Mouse (Mus musculus) stomach, embryonic 15.5 days (tissue): ENCODE data around the gene Atp2a1. TPM values are rescaled to one million over a fixed set of nuclear protein-coding genes. Genes with fewer than 3 reads are reported as not detected.

Experiments used
- ATAC-seq: fragments of 200-750 bp; cut with Nextera tagmentation; 2 replicates; pipeline ENCODE4 v1.8.0; 2017; ENCODE audit warnings: low read depth, moderate number of reproducible peaks, moderate TSS enrichment; ENCODE audit not compliant: insufficient read depth, low FRiP score
- H3K27ac ChIP-seq: fragments of 300-500 bp; sonication (generic); 2 replicates; pipeline ENCODE4 v1.5.1; 2015; ENCODE audit warnings: mild to moderate bottlenecking, inconsistent platforms
- H3K27me3 ChIP-seq: fragments of 300-500 bp; sonication (generic); replicated peaks from 2 replicates; pipeline ENCODE4 v1.6.1; 2015; ENCODE audit warnings: inconsistent platforms
- H3K36me3 ChIP-seq: fragments of 300-500 bp; sonication (generic); 2 replicates; pipeline ENCODE4 v1.6.1; 2015; ENCODE audit warnings: inconsistent platforms
- H3K4me1 ChIP-seq: fragments of 300-500 bp; sonication (generic); 2 replicates; pipeline ENCODE4 v1.6.1; 2015; ENCODE audit warnings: inconsistent platforms
- H3K4me2 ChIP-seq: fragments of 300-500 bp; sonication (generic); 2 replicates; pipeline ENCODE4 v1.6.1; 2015; ENCODE audit warnings: mild to moderate bottlenecking, inconsistent platforms
- H3K4me3 ChIP-seq: fragments of 300-500 bp; sonication (generic); replicated peaks from 2 replicates; pipeline ENCODE4 v1.5.1; 2015; ENCODE audit warnings: inconsistent platforms
- H3K9ac ChIP-seq: fragments of 300-500 bp; sonication (generic); 2 replicates; pipeline ENCODE4 v1.6.1; 2015; ENCODE audit warnings: inconsistent platforms
- H3K9me3 ChIP-seq: fragments of 300-500 bp; sonication (generic); 2 replicates; pipeline ENCODE4 v1.6.1; 2016; ENCODE audit warnings: inconsistent platforms
- WGBS: fragments of 180-500 bp; shearing (Covaris S2); methylation state at CpG from one replicate; pipeline ENCODE4 v1.1.7; 2015; 5-methylcytosine and 5-hydroxymethylcytosine counted together
- polyA plus RNA-seq: library from polyadenylated mRNA; unstranded; fragments of >200 nt; fragmentation: Nextera tagmentation; extraction: Ambion mirVana; gene quantifications from 2 replicates; pipeline ENCODE4 v1.2.1, GENCODE M21; 2015

Gene Atp2a1
- polyA plus RNA-seq, 1 experiment from 2014 or later: 1.7 TPM

DNA sequence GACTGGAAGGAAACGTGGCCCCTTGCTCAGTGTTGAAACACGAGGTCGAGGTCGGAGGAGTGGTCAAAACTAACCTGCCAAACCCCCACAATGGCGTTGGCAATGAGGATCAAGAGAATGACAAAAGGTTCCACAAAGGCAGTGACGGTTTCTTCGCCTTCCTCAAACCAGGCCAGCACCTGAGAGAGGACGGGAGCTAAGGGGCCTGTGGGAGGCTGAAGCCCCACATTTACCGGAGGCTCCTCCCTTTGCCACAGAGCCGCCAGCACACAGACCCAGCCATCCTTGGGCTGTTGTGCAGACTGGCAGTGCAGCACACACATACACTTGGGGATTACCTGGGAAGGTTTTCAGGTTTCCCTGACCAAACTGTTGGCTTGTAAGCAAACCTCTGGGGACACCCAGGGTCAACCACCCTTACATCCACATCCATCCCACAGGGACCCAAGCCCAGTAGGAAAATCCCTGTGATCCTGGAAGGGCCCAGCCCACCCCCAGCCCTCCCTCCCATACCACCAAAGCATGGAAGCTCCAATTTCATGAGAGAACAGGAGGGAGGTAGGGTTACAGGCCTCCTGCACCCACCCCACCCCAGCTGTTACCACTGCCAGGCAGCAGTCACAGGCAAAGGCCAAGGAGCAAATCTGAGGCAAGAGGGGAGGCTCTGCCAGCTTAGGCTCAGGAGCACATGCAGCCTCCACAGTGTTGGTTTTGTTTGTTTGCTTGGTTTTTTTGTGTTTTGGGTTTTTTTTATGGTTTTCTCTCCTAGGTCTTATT, 2.1 kb downstream of the Atp2a1 start:
- no peak for ATAC-seq
- peaks cover 14% of the 10 kb centered on the region for H3K4me1 ChIP-seq
- no peak overlapping the region for H3K27ac ChIP-seq
- 48% methylated on average over 10 of the region's 10 CpGs for WGBS
- H3K27me3 ChIP-seq: no peaks in the 10 kb centered on the region
- H3K4me2 ChIP-seq: no peak overlapping the region
- H3K4me3 ChIP-seq: no peak overlapping the region
- no peaks in the 10 kb centered on the region for H3K9me3 ChIP-seq
- no peak overlapping the region for H3K9ac ChIP-seq
- no peaks in the 10 kb centered on the region for H3K36me3 ChIP-seq

DNA sequence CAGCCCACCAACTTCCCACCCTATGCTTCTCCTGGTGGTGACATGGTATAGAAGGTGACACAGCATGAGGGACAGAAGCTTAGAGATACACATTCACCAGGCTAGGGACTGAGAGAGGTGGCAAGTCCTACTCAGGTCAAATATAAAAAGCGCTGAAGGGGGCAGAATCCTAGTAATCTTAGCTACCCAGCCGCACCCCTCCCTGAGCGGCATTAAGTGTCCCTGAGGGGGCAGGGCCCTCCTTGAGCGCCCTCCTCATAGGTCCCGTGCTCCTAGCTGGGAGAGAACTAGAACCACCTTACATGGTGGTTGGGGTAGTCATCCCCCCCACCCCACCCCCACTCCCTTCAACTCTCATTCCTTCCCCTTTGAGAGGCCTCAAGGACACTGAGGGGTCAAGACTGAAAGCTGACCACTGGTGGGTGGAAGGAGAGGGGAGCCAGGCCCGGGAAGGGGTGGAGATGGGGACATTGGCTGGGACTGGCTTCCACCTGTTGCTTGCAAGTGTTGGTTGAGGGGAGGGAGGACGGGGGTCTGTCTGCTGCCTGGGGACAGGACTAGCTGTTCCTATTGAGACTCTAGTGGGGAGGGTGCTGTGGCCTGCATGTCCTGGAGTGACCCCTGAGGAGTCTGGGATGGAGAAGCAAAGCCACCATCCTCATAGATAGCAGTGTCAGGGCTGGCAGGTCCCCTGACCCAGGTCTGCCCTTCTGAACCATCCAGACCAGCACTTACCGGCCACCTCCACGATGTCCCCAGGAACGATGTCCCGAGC, 3.9 kb downstream of the Atp2a1 start:
- no peak overlapping the region for H3K27ac ChIP-seq
- no peak overlapping the region for H3K4me2 ChIP-seq
- H3K27me3 ChIP-seq: no peaks in the 10 kb centered on the region
- H3K36me3 ChIP-seq: no peaks in the 10 kb centered on the region
- WGBS: 79% methylated on average over 11 of the region's 11 CpGs
- peaks cover 2% of the 10 kb centered on the region; the same call in 1 of the 2 replicates for H3K4me1 ChIP-seq
- no peak; the same call in 1 of the 2 replicates for ATAC-seq
- no peak overlapping the region for H3K9ac ChIP-seq
- no peaks in the 10 kb centered on the region for H3K9me3 ChIP-seq
- no peak overlapping the region for H3K4me3 ChIP-seq

DNA sequence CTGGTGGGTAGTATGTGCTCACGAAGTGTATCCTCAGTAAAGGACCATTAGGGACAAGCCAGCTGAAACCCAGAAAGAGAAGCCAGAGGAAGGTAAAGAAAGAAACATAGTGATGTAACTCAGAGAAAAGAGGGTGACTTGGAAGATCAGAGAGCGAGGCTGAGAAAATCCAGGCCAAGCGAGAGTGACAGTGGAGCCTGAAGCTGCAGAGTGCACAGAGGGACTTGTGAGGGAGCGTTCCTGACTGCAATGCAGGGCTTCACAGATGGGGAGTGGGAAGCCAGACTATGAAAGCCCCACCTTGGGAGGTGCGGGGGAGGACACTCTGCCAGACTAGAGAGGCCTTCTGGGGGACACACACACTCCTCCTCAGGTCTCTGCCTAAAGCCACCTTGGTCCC, 4.7 kb downstream of the Atp2a1 start:
- H3K9ac ChIP-seq: no peak overlapping the region
- WGBS: 72% methylated on average over 5 of the region's 5 CpGs

GRCm38 (mm10) chr7:126456382-126457266, 6.3 kb downstream of the Atp2a1 start:
- Histone ChIP-seq H3K9me3 (no peaks in the 10 kb centered on the region), H3K4me2 (no peak overlapping the region), H3K27me3 (no peaks in the 10 kb centered on the region), H3K4me1 (no peaks in the 10 kb centered on the region), H3K9ac (no peak overlapping the region), H3K36me3 (no peaks in the 10 kb centered on the region), H3K27ac (no peak overlapping the region), H3K4me3 (no peak overlapping the region)
- no peak for ATAC-seq
- 81% methylated on average over 17 of the region's 17 CpGs for WGBS

More for the DNA sequence above, 4.7 kb downstream of the Atp2a1 start:
- Histone ChIP-seq H3K9me3 (no peaks in the 10 kb centered on the region), H3K36me3 (no peaks in the 10 kb centered on the region), H3K4me1 (no peaks in the 10 kb centered on the region), H3K4me2 (no peak overlapping the region), H3K27me3 (no peaks in the 10 kb centered on the region), H3K27ac (no peak overlapping the region), H3K4me3 (no peak overlapping the region)
- ATAC-seq: no peak

DNA sequence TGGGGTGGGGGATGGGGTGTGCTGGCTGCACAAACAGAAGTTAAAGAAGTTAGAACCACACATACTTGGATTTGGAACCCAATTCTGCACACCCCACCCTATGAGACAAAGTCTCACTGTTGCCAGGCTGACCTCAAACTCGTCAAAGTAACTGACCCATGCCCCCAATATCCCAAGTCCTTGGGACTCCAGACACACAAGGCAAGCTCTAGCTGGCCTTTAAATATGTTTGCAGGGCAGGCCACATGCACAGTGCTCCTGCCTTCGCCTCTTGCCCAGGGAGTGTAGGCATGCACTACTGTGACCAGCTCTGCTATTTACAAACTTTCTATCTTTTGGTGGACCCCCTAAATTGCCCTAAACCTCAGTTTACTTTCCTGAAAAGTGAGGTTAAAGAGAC, 7.7 kb downstream of the Atp2a1 start:
- H3K27ac ChIP-seq: no peak overlapping the region
- no peaks in the 10 kb centered on the region for H3K9me3 ChIP-seq
- no peak overlapping the region for H3K4me3 ChIP-seq
- no peak overlapping the region for H3K9ac ChIP-seq
- 72% methylated on average over 2 of the region's 2 CpGs for WGBS
- no peaks in the 10 kb centered on the region for H3K4me1 ChIP-seq
- H3K4me2 ChIP-seq: no peak overlapping the region
- H3K27me3 ChIP-seq: no peaks in the 10 kb centered on the region
- ATAC-seq: no peak
- no peaks in the 10 kb centered on the region for H3K36me3 ChIP-seq

- H3K4me3 ChIP-seq: no peak overlapping the region
- no peak overlapping the region for H3K27ac ChIP-seq
- H3K27me3 ChIP-seq: no peaks in the 10 kb centered on the region
- no peaks in the 10 kb centered on the region for H3K4me1 ChIP-seq
- 46% methylated on average over 7 of the region's 7 CpGs for WGBS
- H3K9ac ChIP-seq: no peak overlapping the region
- no peaks in the 10 kb centered on the region for H3K36me3 ChIP-seq
- no peaks in the 10 kb centered on the region for H3K9me3 ChIP-seq
- H3K4me2 ChIP-seq: no peak overlapping the region
- no peak for ATAC-seq
These were observed 9.0 kb downstream of the Atp2a1 start for GRCm38 (mm10) chr7:126453861-126454260.

DNA sequence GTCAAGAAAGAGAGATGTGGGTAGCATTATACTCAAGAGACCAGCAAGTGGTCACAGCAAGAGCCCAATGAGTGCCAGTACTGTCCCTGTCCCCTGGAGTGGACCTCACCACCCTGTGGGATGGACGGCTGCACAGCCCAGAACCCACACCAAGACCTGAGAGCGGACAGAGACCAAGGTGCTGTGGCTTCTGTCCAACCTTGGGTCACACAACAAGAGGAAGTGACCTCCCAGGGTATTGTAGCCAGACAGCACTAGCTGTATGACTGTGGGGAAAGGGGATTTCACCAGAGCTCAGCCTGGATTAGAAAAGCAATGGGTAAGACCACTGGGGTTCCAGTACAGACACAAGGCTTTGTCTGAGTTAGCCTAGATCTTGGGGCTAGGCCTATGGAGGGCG, 10.7 kb downstream of the Atp2a1 start:
- H3K4me1 ChIP-seq: no peaks in the 10 kb centered on the region
- no peaks in the 10 kb centered on the region for H3K27me3 ChIP-seq
- H3K4me3 ChIP-seq: no peak overlapping the region
- no peaks in the 10 kb centered on the region for H3K9me3 ChIP-seq
- WGBS: 94% methylated on average over 3 of the region's 3 CpGs
- H3K4me2 ChIP-seq: no peak overlapping the region
- H3K27ac ChIP-seq: no peak overlapping the region
- no peak overlapping the region for H3K9ac ChIP-seq
- no peak for ATAC-seq
- no peaks in the 10 kb centered on the region; the same call in 1 of the 2 replicates for H3K36me3 ChIP-seq

DNA sequence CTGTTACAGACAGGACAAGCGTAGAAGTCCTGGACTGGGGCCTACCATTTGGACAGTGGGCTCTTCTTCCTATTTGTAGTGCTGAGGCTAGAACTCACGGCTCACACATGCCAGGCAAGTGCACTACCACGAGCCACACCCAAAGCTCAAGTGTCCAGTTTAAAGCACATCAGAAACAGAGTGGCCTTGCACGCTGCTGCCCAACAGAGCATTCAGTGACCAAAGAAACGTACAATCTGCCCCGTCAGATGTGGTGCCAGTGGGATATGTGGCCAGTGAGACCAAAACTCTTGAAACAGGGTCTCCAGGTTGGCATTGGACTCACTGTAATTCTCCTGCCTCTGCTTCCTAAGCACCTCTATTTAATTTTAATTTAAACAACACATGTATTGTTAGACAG, 12.3 kb downstream of the Atp2a1 start:
- ATAC-seq: no peak
- H3K4me2 ChIP-seq: no peak overlapping the region
- H3K9me3 ChIP-seq: no peaks in the 10 kb centered on the region
- no peak overlapping the region for H3K9ac ChIP-seq
- no peak overlapping the region for H3K27ac ChIP-seq
- no peaks in the 10 kb centered on the region for H3K4me1 ChIP-seq
- no peak overlapping the region for H3K4me3 ChIP-seq
- WGBS: 84% methylated on average over 6 of the region's 6 CpGs
- H3K36me3 ChIP-seq: peaks cover 3% of the 10 kb centered on the region
- H3K27me3 ChIP-seq: no peaks in the 10 kb centered on the region

- H3K4me3 ChIP-seq: no peak overlapping the region
- no peaks in the 10 kb centered on the region for H3K27me3 ChIP-seq
- H3K4me2 ChIP-seq: no peak overlapping the region
- H3K36me3 ChIP-seq: peaks cover 3% of the 10 kb centered on the region
- no peak for ATAC-seq
- no peak overlapping the region for H3K27ac ChIP-seq
- H3K9ac ChIP-seq: no peak overlapping the region
- 90% methylated on average over 18 of the region's 18 CpGs for WGBS
- no peaks in the 10 kb centered on the region for H3K9me3 ChIP-seq
- H3K4me1 ChIP-seq: no peaks in the 10 kb centered on the region
These were observed 12.9 kb downstream of the Atp2a1 start for GRCm38 (mm10) chr7:126449991-126450390.

DNA sequence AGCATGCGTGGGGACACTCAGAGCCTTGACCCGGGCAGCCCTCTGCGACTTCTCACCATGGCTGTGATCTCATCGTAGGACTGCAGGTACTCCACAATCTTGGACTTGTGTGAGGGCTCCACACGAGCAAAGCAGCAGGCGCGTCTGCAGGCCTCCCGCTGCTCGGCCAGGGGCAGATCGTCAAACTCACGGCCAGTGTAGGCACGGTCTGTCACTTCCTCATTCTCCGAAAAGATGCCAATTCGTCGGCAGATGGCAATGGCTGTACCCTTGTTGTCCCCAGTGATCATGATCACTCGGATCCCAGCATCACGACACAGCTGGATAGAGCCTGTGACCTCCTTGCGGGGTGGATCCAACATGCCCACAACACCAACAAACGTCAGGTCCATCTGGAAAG, 14.4 kb downstream of the Atp2a1 start:
- Histone ChIP-seq H3K4me1 (no peaks in the 10 kb centered on the region), H3K27me3 (no peaks in the 10 kb centered on the region), H3K36me3 (peaks cover 10% of the 10 kb centered on the region), H3K27ac (no peak overlapping the region), H3K4me2 (no peak overlapping the region), H3K9me3 (no peaks in the 10 kb centered on the region), H3K9ac (no peak overlapping the region), H3K4me3 (no peak overlapping the region)
- no peak for ATAC-seq
- WGBS: 89% methylated on average over 19 of the region's 19 CpGs

- Histone ChIP-seq H3K9ac (no peak overlapping the region), H3K27me3 (no peaks in the 10 kb centered on the region), H3K4me2 (no peak overlapping the region), H3K9me3 (no peaks in the 10 kb centered on the region), H3K27ac (no peak overlapping the region), H3K36me3 (peaks cover 10% of the 10 kb centered on the region), H3K4me1 (no peaks in the 10 kb centered on the region), H3K4me3 (no peak overlapping the region)
- ATAC-seq: no peak
- WGBS: 91% methylated on average over 21 of the region's 21 CpGs
These were observed 16.7 kb downstream of the Atp2a1 start for GRCm38 (mm10) chr7:126446217-126446616.
